Mouse (Mus musculus) MEL (cell line): ENCODE data around the gene Hoxc9. TPM values are rescaled to one million over a fixed set of nuclear protein-coding genes. Genes with fewer than 3 reads are reported as not detected.
A peak's percentile ranks its signal among the peaks of the same experiment; 100 is the strongest.

Experiments used
- DNase-seq: peaks from one replicate; pipeline ENCODE4 v3.0.0; 2011; ENCODE audit warnings: low read depth, low spot score
- H3K27ac ChIP-seq: 2 replicates; pipeline ENCODE4 v1.5.1; 2012; ENCODE audit warnings: low read depth, mild to moderate bottlenecking, control low read depth, low read length, moderate library complexity; ENCODE audit not compliant: control insufficient read depth
- H3K27me3 ChIP-seq, 2 experiments: fragments of 150-350 bp in 1 of 2; sonication (generic) in 1 of 2; 2 replicates each; pipeline ENCODE4 v1.6.1; 2012; ENCODE audit warnings: low read length in 2 of 2, mild to moderate bottlenecking in 2 of 2, improper control_type of control experiment in 1 of 2, moderate library complexity in 1 of 2; ENCODE audit not compliant: insufficient read depth in 2 of 2, control insufficient read depth in 1 of 2
- H3K36me3 ChIP-seq, 2 experiments: 2 replicates each; pipeline ENCODE4 v1.6.1; 2012 to 2014; ENCODE audit warnings: low read length in 2 of 2, improper control_type of control experiment in 1 of 2, inconsistent platforms in 1 of 2, mild to moderate bottlenecking in 1 of 2; ENCODE audit not compliant: insufficient read depth in 2 of 2, control insufficient read depth in 1 of 2
- H3K4me1 ChIP-seq, 2 experiments: fragments of 150-350 bp in 1 of 2; sonication (generic) in 1 of 2; 2 replicates each; pipeline ENCODE4 v1.6.1; 2012; ENCODE audit warnings: low read length in 2 of 2, improper control_type of control experiment in 1 of 2, mild to moderate bottlenecking in 1 of 2; ENCODE audit not compliant: insufficient read depth in 2 of 2, control insufficient read depth in 1 of 2
- H3K4me3 ChIP-seq, 2 experiments: fragments of 150-350 bp in 1 of 2; sonication (generic) in 1 of 2; 2 replicates each; pipeline ENCODE4 v1.5.1; 2012; ENCODE audit warnings: low read depth in 2 of 2, low read length in 2 of 2, mild to moderate bottlenecking in 2 of 2, moderate library complexity in 2 of 2, control low read depth in 1 of 2, improper control_type of control experiment in 1 of 2; ENCODE audit not compliant: control insufficient read depth in 1 of 2, insufficient read depth in 1 of 2
- H3K79me2 ChIP-seq: 2 replicates; pipeline ENCODE4 v1.6.1; 2012; ENCODE audit warnings: mild to moderate bottlenecking, low read length, moderate library complexity; ENCODE audit not compliant: control insufficient read depth, poor library complexity, insufficient read depth
- H3K9ac ChIP-seq: 2 replicates; pipeline ENCODE4 v1.6.1; 2012; ENCODE audit warnings: low read depth, mild to moderate bottlenecking, control low read depth, low read length, moderate library complexity; ENCODE audit not compliant: control insufficient read depth, poor library complexity, severe bottlenecking
- H3K9me3 ChIP-seq: fragments of 150-350 bp; sonication (generic); replicated peaks from 2 replicates; pipeline ENCODE4 v1.6.1; 2012; ENCODE audit warnings: mild to moderate bottlenecking, low read length, improper control_type of control experiment, moderate library complexity; ENCODE audit not compliant: insufficient read depth
- BHLHE40 ChIP-seq: IDR thresholded peaks from 2 replicates; pipeline ENCODE4 v1.6.1; 2012; ENCODE audit warnings: low read depth, mild to moderate bottlenecking, inconsistent platforms, low read length, improper control_type of control experiment, borderline replicate concordance
- CHD1 ChIP-seq: IDR thresholded peaks from 2 replicates; pipeline ENCODE4 v1.6.1; 2012; ENCODE audit warnings: low read depth, mild to moderate bottlenecking, inconsistent platforms, low read length, improper control_type of control experiment
- CHD2 ChIP-seq: IDR thresholded peaks from 2 replicates; pipeline ENCODE4 v1.6.1; 2011; ENCODE audit warnings: low read length, improper control_type of control experiment
- CTCF ChIP-seq, 3 experiments: IDR thresholded peaks in 2 of 3; conservative IDR thresholded peaks in 1 of 3; 2 replicates each; pipeline ENCODE4 v1.5.1; 2011 to 2012; ENCODE audit warnings: low read length in 3 of 3, low read depth in 2 of 3, mild to moderate bottlenecking in 2 of 3, improper control_type of control experiment in 1 of 3, inconsistent platforms in 1 of 3, mixed read lengths in 1 of 3, moderate library complexity in 1 of 3; ENCODE audit not compliant: control insufficient read depth in 1 of 3, insufficient read depth in 1 of 3, poor library complexity in 1 of 3, severe bottlenecking in 1 of 3
- ELF1 ChIP-seq: IDR thresholded peaks from 2 replicates; pipeline ENCODE4 v1.6.1; 2014; ENCODE audit warnings: low read depth, mild to moderate bottlenecking, inconsistent platforms, low read length, improper control_type of control experiment, moderate library complexity
- ETS1 ChIP-seq: IDR thresholded peaks from 2 replicates; pipeline ENCODE4 v1.6.1; 2012; ENCODE audit warnings: low read depth, mild to moderate bottlenecking, inconsistent platforms, low read length, improper control_type of control experiment, moderate library complexity
- GATA1 ChIP-seq: IDR thresholded peaks from 2 replicates; pipeline ENCODE4 v1.6.1; 2011; ENCODE audit warnings: low read depth, low read length, improper control_type of control experiment
- HCFC1 ChIP-seq: IDR thresholded peaks from 2 replicates; pipeline ENCODE4 v1.6.1; 2012; ENCODE audit warnings: low read depth, mild to moderate bottlenecking, inconsistent platforms, low read length, improper control_type of control experiment, moderate library complexity
- MAX ChIP-seq: IDR thresholded peaks from 2 replicates; pipeline ENCODE4 v1.6.1; 2011; ENCODE audit warnings: low read length, improper control_type of control experiment
- MAZ ChIP-seq: IDR thresholded peaks from 2 replicates; pipeline ENCODE4 v1.6.1; 2012; ENCODE audit warnings: low read depth, mild to moderate bottlenecking, inconsistent platforms, low read length, improper control_type of control experiment
- MEF2A ChIP-seq: IDR thresholded peaks from 2 replicates; pipeline ENCODE4 v1.6.1; 2014; ENCODE audit warnings: low read depth, mild to moderate bottlenecking, inconsistent platforms, low read length, improper control_type of control experiment; ENCODE audit not compliant: poor library complexity, insufficient replicate concordance, severe bottlenecking; ENCODE audit errors: extremely low read depth
- MXI1 ChIP-seq: IDR thresholded peaks from 2 replicates; pipeline ENCODE4 v1.6.1; 2011; ENCODE audit warnings: mild to moderate bottlenecking, low read depth, low read length, improper control_type of control experiment
- MYC ChIP-seq: IDR thresholded peaks from 2 replicates; pipeline ENCODE4 v1.6.1; 2011; ENCODE audit warnings: low read depth, mild to moderate bottlenecking, low read length, improper control_type of control experiment, moderate library complexity
- NELFE ChIP-seq: IDR thresholded peaks from 2 replicates; pipeline ENCODE4 v1.6.1; 2011; ENCODE audit warnings: low read depth, low read length, improper control_type of control experiment
- NRF1 ChIP-seq: IDR thresholded peaks from 2 replicates; pipeline ENCODE4 v1.6.1; 2014; ENCODE audit warnings: low read depth, mild to moderate bottlenecking, inconsistent platforms, low read length, improper control_type of control experiment, moderate library complexity; ENCODE audit not compliant: poor library complexity, insufficient read depth, severe bottlenecking
- POLR2A ChIP-seq, 2 experiments: IDR thresholded peaks; 2 replicates each; pipeline ENCODE4 v1.6.1; 2011 to 2012; ENCODE audit warnings: low read length in 2 of 2, mild to moderate bottlenecking in 2 of 2, control low read depth in 1 of 2, improper control_type of control experiment in 1 of 2, low read depth in 1 of 2, moderate library complexity in 1 of 2; ENCODE audit not compliant: control insufficient read depth in 1 of 2, insufficient read depth in 1 of 2, poor library complexity in 1 of 2
- POLR2AphosphoS2 ChIP-seq: IDR thresholded peaks from 2 replicates; pipeline ENCODE4 v1.6.1; 2011; ENCODE audit warnings: low read length, improper control_type of control experiment
- POLR2AphosphoS5 ChIP-seq: IDR thresholded peaks from 2 replicates; pipeline ENCODE4 v1.6.1; 2012; ENCODE audit warnings: low read depth, borderline replicate concordance, mild to moderate bottlenecking, inconsistent platforms, low read length, moderate library complexity, mixed read lengths
- RAD21 ChIP-seq: IDR thresholded peaks from 2 replicates; pipeline ENCODE4 v1.6.1; 2011; ENCODE audit warnings: mild to moderate bottlenecking, low read depth, low read length, improper control_type of control experiment
- RCOR1 ChIP-seq: IDR thresholded peaks from 2 replicates; pipeline ENCODE4 v1.6.1; 2012; ENCODE audit warnings: low read depth, mild to moderate bottlenecking, inconsistent platforms, low read length, improper control_type of control experiment
- SIN3A ChIP-seq: IDR thresholded peaks from 2 replicates; pipeline ENCODE4 v1.6.1; 2012; ENCODE audit warnings: low read length, improper control_type of control experiment, inconsistent platforms
- SMC3 ChIP-seq: IDR thresholded peaks from 2 replicates; pipeline ENCODE4 v1.6.1; 2011; ENCODE audit warnings: low read depth, low read length, improper control_type of control experiment
- TAL1 ChIP-seq: IDR thresholded peaks from 2 replicates; pipeline ENCODE4 v1.6.1; 2012; ENCODE audit warnings: mild to moderate bottlenecking, inconsistent platforms, low read length, moderate library complexity, mixed read lengths
- TBP ChIP-seq: IDR thresholded peaks from 2 replicates; pipeline ENCODE4 v1.8.0; 2011; ENCODE audit warnings: low read depth, low read length, improper control_type of control experiment
- UBTF ChIP-seq: IDR thresholded peaks from 2 replicates; pipeline ENCODE4 v1.6.1; 2012; ENCODE audit warnings: low read depth, mild to moderate bottlenecking, inconsistent platforms, low read length, improper control_type of control experiment, moderate library complexity, borderline replicate concordance; ENCODE audit not compliant: insufficient read depth
- USF1 ChIP-seq: IDR thresholded peaks from 2 replicates; pipeline ENCODE4 v1.6.1; 2014; ENCODE audit warnings: low read depth, mild to moderate bottlenecking, inconsistent platforms, low read length, improper control_type of control experiment, moderate library complexity
- USF2 ChIP-seq, 2 experiments: IDR thresholded peaks; 2 replicates each; pipeline ENCODE4 v1.6.1; 2011 to 2012; ENCODE audit warnings: improper control_type of control experiment in 2 of 2, low read length in 2 of 2, borderline replicate concordance in 1 of 2, inconsistent platforms in 1 of 2, low read depth in 1 of 2, mild to moderate bottlenecking in 1 of 2; ENCODE audit not compliant: insufficient read depth in 1 of 2
- polyA plus RNA-seq, 2 experiments: library from polyadenylated mRNA; stranded (reverse) in 1 of 2; unstranded in 1 of 2; fragments of >175 nt in 1 of 2; fragments of >200 nt in 1 of 2; gene quantifications; 2 replicates each; pipeline versions ENCODE4 v1.2.1 to v1.2.4; 2012; ENCODE audit warnings: low replicate concordance in 2 of 2, low read depth in 1 of 2; ENCODE audit not compliant: insufficient read length in 2 of 2, insufficient read depth in 1 of 2, missing spikeins in 1 of 2
- total RNA-seq: library from RNA; depleted of rRNA; stranded (reverse); fragments of 300-350 nt; gene quantifications from 2 replicates; pipeline ENCODE4 v1.2.3, GENCODE M21; 2012

Hoxc9 gene
- total and polyA plus RNA-seq, 3 experiments: 4.1 to 400 (median 9.5) TPM

DNA sequence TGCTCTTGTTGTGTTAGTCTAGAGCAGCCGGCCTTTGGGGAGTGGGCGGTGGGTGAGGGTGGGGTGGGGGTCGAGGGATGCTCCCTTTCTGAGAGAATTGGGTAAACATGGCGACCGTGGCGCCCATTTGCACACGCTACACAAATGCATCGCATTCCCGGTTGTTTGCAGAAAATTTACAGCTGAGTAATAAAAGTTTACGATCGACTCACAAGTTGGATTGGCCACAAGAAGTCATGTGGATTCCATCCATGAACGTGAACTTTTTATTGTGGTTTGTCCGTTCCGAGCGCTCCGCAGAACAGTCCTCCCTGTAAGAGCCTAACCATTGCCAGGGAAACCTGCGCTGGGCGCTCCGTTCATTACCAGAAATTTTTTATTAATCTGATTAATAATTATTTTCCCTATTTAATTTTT, 21.7 kb downstream of the Hoxc9 start, which contains the start of gene Hoxc6:
Hoxc6 (plus strand) TSS at position 319 of the 417 bp plus-strand sequence.
- peak within 1 kb of the TSS; percentile 98 for H3K9ac ChIP-seq
- DNase-seq: peak; percentile 85
- peak within 1 kb of the TSS; percentile 68 for H3K4me3 ChIP-seq
- H3K4me1 ChIP-seq: peaks cover 11 to 30% of the 10 kb centered on the region in 2 experiments
- H3K27me3 ChIP-seq: no peaks in the 10 kb centered on the region
- peaks cover 0 to 25% of the 10 kb centered on the region in 2 experiments; a peak in 2 of 4 replicates for H3K36me3 ChIP-seq
- no peaks in the 10 kb centered on the region for H3K9me3 ChIP-seq
- peak; percentile 81 for TF ChIP-seq TBP
- peak; percentile 64; the same call in 1 of the 2 replicates for TF ChIP-seq ETS1
- peak; percentile 9 for TF ChIP-seq MXI1
- no peak for TF ChIP-seq GATA1
- no peak for TF ChIP-seq RAD21
- no peak for TF ChIP-seq CHD2
- no peak for TF ChIP-seq SMC3
- no peak; the same call in 1 of the 2 replicates for TF ChIP-seq SIN3A
- TF ChIP-seq MYC: peak; percentile 17; the same call in 1 of the 2 replicates
- no peak for TF ChIP-seq HCFC1
- TF ChIP-seq ELF1: no peak
- TF ChIP-seq POLR2A (IDR thresholded peaks at IDR 0.05; ENCODE audit: control insufficient read depth in 1 of 2, insufficient read depth in 1 of 2, low read depth in 1 of 2, low read length in 2 of 2, poor library complexity in 1 of 2): peak; percentile 19 to 34; a peak in 2 of 4 replicates
- no peak; the same call in 1 of the 2 replicates for TF ChIP-seq CHD1
- no peak for TF ChIP-seq MAX
- no peak for TF ChIP-seq POLR2AphosphoS5
- no peak for TF ChIP-seq NELFE
- no peak for TF ChIP-seq POLR2AphosphoS2
- TF ChIP-seq UBTF: peak; percentile 88; the same call in 1 of the 2 replicates
- peak; percentile 75 for TF ChIP-seq USF1
- 0 out of 2 replicates have a peak, but pooled peaks have one; percentile 21 for TF ChIP-seq MAZ
- H3K79me2 ChIP-seq: peaks cover 24% of the 10 kb centered on the region
- H3K27ac ChIP-seq: peak within 1 kb of the TSS; percentile 99

DNA sequence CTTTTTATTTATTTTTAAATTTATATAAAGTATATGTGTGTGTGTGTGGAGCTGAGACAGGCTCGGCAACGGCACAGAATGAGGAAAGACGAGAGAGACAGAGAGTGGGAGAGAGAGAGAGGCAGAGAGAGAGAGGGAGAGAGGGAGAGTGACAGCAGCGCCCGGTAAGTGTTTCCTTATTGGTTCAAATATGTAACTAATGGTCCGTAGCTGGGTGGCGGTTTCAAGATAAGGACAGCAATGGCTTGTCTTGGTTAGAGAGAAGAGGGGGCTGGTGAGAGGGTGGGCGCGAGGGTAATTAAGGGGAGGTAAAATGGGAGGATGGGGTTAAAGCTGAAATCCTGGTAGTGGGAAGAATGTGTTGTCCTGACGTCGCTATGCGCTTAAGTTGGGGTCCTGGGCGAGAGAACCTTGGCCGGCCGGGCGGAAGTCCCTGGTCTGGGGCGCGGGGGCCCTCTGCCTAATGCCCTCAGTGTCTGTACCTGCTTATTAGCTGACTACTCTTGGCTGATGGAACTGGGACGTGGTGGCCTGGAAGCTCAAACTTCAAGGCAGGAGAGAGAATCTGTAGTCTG, 22.5 kb downstream of the Hoxc9 start:
- Histone ChIP-seq H3K27me3 (no peaks in the 10 kb centered on the region), H3K27ac (peak overlapping the region; percentile 99), H3K4me1 (peaks cover 15 to 34% of the 10 kb centered on the region in 2 experiments), H3K79me2 (peaks cover 24% of the 10 kb centered on the region), H3K4me3 (peak overlapping the region; percentile 68), H3K9ac (peak overlapping the region; percentile 98), H3K36me3 (peaks cover 0 to 31% of the 10 kb centered on the region in 2 experiments; a peak in 2 of 4 replicates), H3K9me3 (no peaks in the 10 kb centered on the region)
- DNase-seq: peak; percentile 97
- TF ChIP-seq NRF1 (0 out of 2 replicates have a peak, but pooled peaks have one; percentile 32), TBP (peak; percentile 97), SIN3A (peak; percentile 89), RCOR1 (peak; percentile 88), POLR2AphosphoS2 (peak; percentile 86; the same call in 1 of the 2 replicates), USF2 (IDR thresholded peaks at IDR 0.05; ENCODE audit: borderline replicate concordance in 1 of 2, insufficient read depth in 1 of 2, low read depth in 1 of 2, low read length in 2 of 2) (no peak), CHD1 (peak; percentile 98), BHLHE40 (peak; percentile 56; the same call in 1 of the 2 replicates), MAZ (peak; percentile 91), USF1 (peak; percentile 47), POLR2AphosphoS5 (no peak), TAL1 (peak; percentile 24; the same call in 1 of the 2 replicates), GATA1 (peak; percentile 88), ETS1 (peak; percentile 90), CTCF (IDR thresholded peaks at IDR 0.05 in 2 of 3, conservative IDR thresholded peaks at IDR 0.05 in 1 of 3; ENCODE audit: control insufficient read depth in 1 of 3, insufficient read depth in 1 of 3, low read depth in 2 of 3, low read length in 3 of 3, poor library complexity in 1 of 3, severe bottlenecking in 1 of 3) (no peak), MEF2A (peak; percentile 76; the same call in 1 of the 2 replicates)
